Mouse (Mus musculus) G1E (cell line): Measurements from ENCODE around the gene Klc3. TPM values are rescaled to one million over a fixed set of nuclear protein-coding genes. Genes with fewer than 3 reads are reported as not detected.
A peak's percentile ranks its signal among the peaks of the same experiment; 100 is the strongest.

Source experiments
- ATAC-seq: 2 replicates; pipeline ENCODE4 v1.8.0; 2016; ENCODE audit warnings: mild to moderate bottlenecking; ENCODE audit not compliant: insufficient number of reproducible peaks, poor library complexity, low FRiP score, severe bottlenecking; ENCODE audit errors: extremely low read depth
- DNase-seq: peaks from one replicate; pipeline ENCODE4 v3.0.0; 2012; ENCODE audit warnings: low spot score
- H3K27me3 ChIP-seq: 2 replicates; pipeline ENCODE4 v1.6.1; 2012; ENCODE audit warnings: mild to moderate bottlenecking, low read length, inconsistent platforms; ENCODE audit not compliant: insufficient read depth
- H3K36me3 ChIP-seq: replicated peaks from 2 replicates; pipeline ENCODE3; 2012; ENCODE audit warnings: mild to moderate bottlenecking, inconsistent platforms
- H3K4me1 ChIP-seq: 2 replicates; pipeline ENCODE4 v1.6.1; 2012; ENCODE audit warnings: low read depth, low read length, inconsistent platforms, mixed read lengths; ENCODE audit not compliant: insufficient read depth
- H3K4me3 ChIP-seq: 2 replicates; pipeline ENCODE4 v1.5.1; 2012; ENCODE audit warnings: low read depth, mild to moderate bottlenecking, inconsistent platforms, low read length, moderate library complexity, mixed read lengths
- H3K9me3 ChIP-seq: replicated peaks from 2 replicates; pipeline ENCODE4 v1.6.1; 2012; ENCODE audit warnings: inconsistent platforms
- CTCF ChIP-seq: IDR thresholded peaks from 2 replicates; pipeline ENCODE4 v1.5.1; 2012; ENCODE audit warnings: low read depth, low read length, inconsistent platforms, mixed read lengths
- GATA1 ChIP-seq: IDR thresholded peaks from 2 replicates; pipeline ENCODE4 v1.6.1; 2012; ENCODE audit warnings: borderline replicate concordance, low read length, inconsistent platforms, mixed read lengths
- GATA2 ChIP-seq: IDR thresholded peaks from 2 replicates; pipeline ENCODE4 v1.6.1; 2012; ENCODE audit warnings: low read depth, low read length, inconsistent platforms, borderline replicate concordance
- POLR2AphosphoS5 ChIP-seq: IDR thresholded peaks from 2 replicates; pipeline ENCODE4 v1.6.1; 2012; ENCODE audit warnings: low read depth, low read length, inconsistent platforms; ENCODE audit not compliant: insufficient replicate concordance
- TAL1 ChIP-seq: conservative IDR thresholded peaks from 2 replicates; pipeline ENCODE4 v1.6.1; 2012; ENCODE audit warnings: low read depth, low read length, inconsistent platforms, mixed read lengths
- polyA plus RNA-seq: library from polyadenylated mRNA; stranded (reverse); fragments of >175 nt; gene quantifications from 2 replicates; pipeline ENCODE4 v1.2.3, GENCODE M21; 2012
- total RNA-seq, 2 experiments: library from RNA; stranded (forward) in 1 of 2; stranded (reverse) in 1 of 2; fragments of 200-1000 nt in 1 of 2; fragments of >200 nt in 1 of 2; fragmentation: Nextera tagmentation in 1 of 2; gene quantifications; 2 replicates each; pipeline ENCODE4 v1.2.3; 2014 to 2017

Gene Klc3
- not detected in 2 replicates for total RNA-seq (2014; fragmentation: Nextera tagmentation)
- total RNA-seq (2017): 0.11 TPM in 1 of 2 replicates, not detected in the other
- 0.69 and 0.84 TPM in 2 replicates for polyA plus RNA-seq

DNA sequence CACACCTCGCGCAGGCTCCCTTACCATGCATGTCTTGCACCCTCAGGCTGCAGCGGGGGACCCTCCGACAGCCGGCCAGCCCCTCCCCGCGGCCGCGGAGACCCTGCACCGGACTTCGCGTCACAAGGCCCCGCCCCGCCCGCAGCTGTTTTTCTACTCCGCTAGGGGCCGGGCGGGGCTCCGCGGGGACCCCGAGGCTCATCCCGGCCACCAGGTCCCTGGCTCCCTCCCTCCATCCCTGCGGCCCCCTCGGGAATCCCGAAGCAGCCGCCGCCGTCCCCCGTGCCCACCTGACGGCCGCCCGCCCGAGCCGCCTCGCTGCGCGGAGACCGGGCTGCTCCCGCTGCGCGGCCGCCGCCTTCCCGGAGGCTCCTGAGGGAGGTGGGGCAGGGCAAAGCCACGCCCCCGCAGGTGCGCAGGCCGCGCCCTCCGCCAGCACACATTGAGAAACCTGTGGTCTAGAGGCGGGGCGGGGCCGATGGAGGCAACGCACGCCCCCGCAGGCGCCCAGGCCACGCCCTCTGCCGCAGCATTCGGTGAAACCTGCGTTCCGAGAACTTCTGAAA lies at the start of gene Klc3:
Klc3 (minus strand) TSS at position 374 of the 566 bp plus-strand sequence.
- Histone ChIP-seq H3K4me1 (peaks cover 37% of the 10 kb centered on the region), H3K9me3 (peaks cover 5% of the 10 kb centered on the region), H3K4me3 (peak within 1 kb of the TSS; percentile 71), H3K27me3 (peaks cover 40% of the 10 kb centered on the region), H3K36me3 (no peaks in the 10 kb centered on the region)
- TF ChIP-seq TAL1 (no peak), GATA1 (no peak), POLR2AphosphoS5 (no peak), CTCF (no peak), GATA2 (no peak)
- DNase-seq: peak; percentile 59
- peak; percentile 49; the same call in 1 of the 2 replicates for ATAC-seq

DNA sequence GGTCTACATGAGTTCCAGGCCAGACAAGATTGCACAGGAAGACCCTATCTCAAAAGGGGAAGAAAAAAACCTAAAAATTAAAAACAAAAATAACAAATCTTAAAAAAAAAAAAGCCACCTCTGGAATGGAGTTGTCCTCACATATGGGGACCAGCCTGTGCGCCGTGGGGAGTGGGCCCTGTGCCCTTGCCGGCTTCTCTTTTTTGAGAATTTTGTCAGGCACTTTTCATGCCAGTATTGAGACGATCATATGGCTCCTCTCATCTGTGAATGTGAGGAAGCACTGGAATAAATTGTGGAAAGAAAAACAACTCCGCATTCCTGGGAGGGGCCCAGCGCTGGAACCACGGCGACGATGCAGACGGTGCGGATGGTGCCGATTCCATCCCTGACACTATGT lies 45.3 kb upstream of the Klc3 start:
- DNase-seq (no peak), ATAC-seq (no peak)
- no peak for TF ChIP-seq POLR2AphosphoS5
- no peak for TF ChIP-seq CTCF
- TF ChIP-seq GATA2: no peak
- no peak for TF ChIP-seq TAL1
- TF ChIP-seq GATA1: no peak
- Histone ChIP-seq H3K4me1 (no peaks in the 10 kb centered on the region), H3K9me3 (no peaks in the 10 kb centered on the region), H3K4me3 (no peak overlapping the region), H3K27me3 (no peaks in the 10 kb centered on the region), H3K36me3 (peaks cover 83% of the 10 kb centered on the region)

DNA sequence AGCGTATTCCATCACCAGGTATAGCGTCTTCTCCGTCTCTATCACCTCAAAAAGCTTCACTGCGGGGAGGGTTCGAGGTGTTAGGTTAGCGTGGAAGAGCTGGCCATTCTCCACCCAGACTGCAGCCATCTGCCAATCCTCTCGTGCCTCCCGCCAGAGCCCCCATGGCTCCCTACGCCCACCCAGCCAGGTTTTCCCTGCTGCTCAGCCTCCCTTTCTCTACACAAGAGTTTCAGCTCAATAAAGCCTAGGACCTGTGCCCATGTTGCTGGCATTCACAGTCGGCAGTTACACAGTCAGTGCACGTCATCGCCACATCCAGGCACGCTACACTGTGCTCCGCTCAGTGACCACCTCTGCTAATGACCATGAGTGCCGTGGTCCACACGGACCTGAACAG lies 43.8 kb upstream of the Klc3 start:
- DNase-seq (no peak), ATAC-seq (no peak)
- Histone ChIP-seq H3K9me3 (no peaks in the 10 kb centered on the region), H3K36me3 (peaks cover 87% of the 10 kb centered on the region), H3K4me3 (no peak overlapping the region), H3K4me1 (no peaks in the 10 kb centered on the region), H3K27me3 (no peaks in the 10 kb centered on the region)
- no peak for TF ChIP-seq CTCF
- TF ChIP-seq TAL1: no peak
- TF ChIP-seq GATA2: no peak
- TF ChIP-seq POLR2AphosphoS5: no peak
- no peak for TF ChIP-seq GATA1

DNA sequence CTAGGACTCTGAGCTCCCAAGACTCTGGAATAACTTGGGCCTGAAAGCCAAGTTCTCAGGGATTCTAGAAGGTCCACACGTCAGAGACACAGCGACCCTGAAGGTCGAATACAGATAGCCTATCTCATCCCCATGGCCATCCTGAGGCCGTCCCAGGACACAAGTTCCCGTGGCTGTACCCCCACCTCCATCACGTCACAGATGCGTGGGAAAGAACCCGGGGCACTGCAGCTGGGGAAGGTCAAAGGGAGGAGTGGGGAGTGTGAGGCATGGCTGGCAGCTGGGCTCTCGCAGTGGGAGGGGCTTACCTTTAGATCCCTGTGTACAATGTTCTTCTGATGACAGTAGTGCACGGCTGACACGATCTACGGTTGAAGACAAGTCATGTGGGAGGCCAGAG lies 40.9 kb upstream of the Klc3 start:
- H3K36me3 ChIP-seq: peaks cover 85% of the 10 kb centered on the region
- H3K27me3 ChIP-seq: no peaks in the 10 kb centered on the region
- no peaks in the 10 kb centered on the region for H3K4me1 ChIP-seq
- ATAC-seq: no peak
- H3K4me3 ChIP-seq: no peak overlapping the region
- no peaks in the 10 kb centered on the region for H3K9me3 ChIP-seq
- DNase-seq: no peak
- TF ChIP-seq POLR2AphosphoS5 (no peak), TAL1 (no peak), GATA2 (no peak), GATA1 (no peak)

DNA sequence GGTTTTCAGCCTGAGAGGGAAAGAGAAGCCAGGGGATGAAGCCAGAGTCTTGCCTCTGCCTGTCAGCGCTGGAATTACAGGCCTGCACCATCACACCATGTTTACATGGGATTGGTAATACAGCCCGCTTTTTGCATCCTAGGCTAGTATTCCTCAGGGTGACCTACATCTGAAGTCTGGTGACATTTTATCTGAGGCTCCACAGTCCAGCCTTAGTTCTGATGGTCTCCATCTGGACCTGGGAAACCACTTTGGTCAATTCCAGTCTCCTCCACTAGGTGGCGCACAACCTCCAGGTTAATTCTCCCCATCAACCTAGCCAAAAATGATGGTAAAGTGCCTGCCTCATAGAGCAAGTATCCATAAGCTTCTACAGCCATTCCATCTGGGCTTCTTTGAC lies 39.4 kb upstream of the Klc3 start:
- Histone ChIP-seq H3K27me3 (no peaks in the 10 kb centered on the region), H3K36me3 (peaks cover 77% of the 10 kb centered on the region), H3K4me1 (no peaks in the 10 kb centered on the region), H3K4me3 (no peak overlapping the region), H3K9me3 (no peaks in the 10 kb centered on the region)
- DNase-seq (peak; percentile 45), ATAC-seq (no peak)
- TF ChIP-seq CTCF (peak; percentile 95), GATA2 (no peak)

DNA sequence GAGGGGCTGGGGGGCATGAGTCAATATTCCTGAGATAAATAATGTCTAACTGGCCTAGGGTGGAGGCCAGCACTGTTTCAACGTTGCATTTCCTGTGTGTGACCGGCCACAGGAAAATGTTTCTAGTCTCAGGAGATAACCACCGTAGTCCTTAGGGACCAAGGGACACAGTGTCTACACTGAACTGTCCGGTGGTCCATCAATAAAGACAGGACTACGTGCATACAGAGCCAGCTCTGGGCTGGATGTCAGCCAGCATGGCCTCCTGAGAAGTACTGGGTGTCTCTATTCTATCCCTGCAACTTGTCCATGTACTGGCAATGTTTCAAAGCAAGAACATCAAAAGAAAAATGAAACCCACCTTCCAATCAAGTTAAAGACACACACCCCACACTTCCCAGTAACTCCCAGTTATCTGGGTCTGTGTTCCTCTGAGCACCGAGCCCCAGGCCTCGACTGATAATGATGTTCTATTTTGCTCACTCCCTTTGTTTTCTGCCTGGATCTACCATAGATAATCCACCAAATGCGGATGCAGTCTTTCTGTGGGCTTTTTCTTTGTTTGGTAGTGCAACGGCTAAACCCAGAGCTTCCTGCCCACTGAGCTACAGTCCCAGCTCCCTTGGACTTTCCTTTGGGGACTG lies 37.7 kb upstream of the Klc3 start:
- no peaks in the 10 kb centered on the region for H3K4me1 ChIP-seq
- no peak overlapping the region for H3K4me3 ChIP-seq
- no peak for TF ChIP-seq GATA1
- TF ChIP-seq CTCF: no peak
- TF ChIP-seq TAL1: no peak
- TF ChIP-seq GATA2: no peak
- ATAC-seq: no peak
- peaks cover 78% of the 10 kb centered on the region for H3K36me3 ChIP-seq
- H3K27me3 ChIP-seq: no peaks in the 10 kb centered on the region
- DNase-seq: no peak
- H3K9me3 ChIP-seq: no peaks in the 10 kb centered on the region
